Mouse (Mus musculus) heart, embryonic 10.5 days (tissue): ENCODE data around the gene Gtf2ird1. TPM values are rescaled to one million over a fixed set of nuclear protein-coding genes. Genes with fewer than 3 reads are reported as not detected.

ENCODE experiments used
- microRNA-seq: library from miRNA; unstranded; fragments of <30 nt; microRNA quantifications from one replicate; pipeline ENCODE4, GENCODE M21; 2017
- polyA plus RNA-seq: library from polyadenylated mRNA; unstranded; fragments of >200 nt; fragmentation: Nextera tagmentation; extraction: Ambion mirVana; gene quantifications from 2 replicates; pipeline ENCODE4 v1.2.1, GENCODE M21; 2016

Gene Gtf2ird1
- polyA plus RNA-seq, 1 experiment from 2014 or later: 74.8 TPM

Small RNA genes lying within 50 kb of the gene (microRNA-seq; reads per million reads assigned to microRNA genes)
- not detected for gene Gm26340
- not detected for gene Mir3965

Other genes starting within 250 kb of the Gtf2ird1 start
- gene Ncf1, start 227.1 kb downstream of the Gtf2ird1 start, polyA plus RNA-seq: 0.96 and 2.2 TPM in 2 replicates
- 130 and 141 TPM in 2 replicates for gene Gtf2i, start 142.0 kb downstream of the Gtf2ird1 start, polyA plus RNA-seq
- gene Clip2, start 95.7 kb upstream of the Gtf2ird1 start, polyA plus RNA-seq: 2.1 TPM in 2 replicates
- gene Syna, start 103.5 kb upstream of the Gtf2ird1 start, polyA plus RNA-seq: not detected in 2 replicates
- gene Rfc2, start 124.7 kb upstream of the Gtf2ird1 start, polyA plus RNA-seq: 271 and 300 TPM in 2 replicates
- 2.9 and 4.1 TPM in 2 replicates for gene Lat2, start 158.3 kb upstream of the Gtf2ird1 start, polyA plus RNA-seq
- gene Eif4h, start 182.8 kb upstream of the Gtf2ird1 start, polyA plus RNA-seq: 435 and 453 TPM in 2 replicates
- 3.7 and 4.7 TPM in 2 replicates for gene Limk1, start 231.9 kb upstream of the Gtf2ird1 start, polyA plus RNA-seq